Mouse (Mus musculus): ENCODE results near the gene 1700029F12Rik. TPM values are rescaled to one million over a fixed set of nuclear protein-coding genes. Genes with fewer than 3 reads are reported as not detected.
"Not testable (repeated sequence)": the region's sequence is repeated elsewhere in the genome, so short reads cannot be mapped to it uniquely, and the experiment has no call there.

The 1700029F12Rik gene
- polyA plus RNA-seq, 1 experiment from 2014 or later: not detected

GRCm38 (mm10) chr13:97068151-97068550, 34.0 kb upstream of the 1700029F12Rik start:
- H3K9me3 ChIP-seq (ENCODE audit: control insufficient read depth, low read length): 0 out of 2 replicates have a peak, but pooled peaks cover 4% of the 10 kb centered on the region
- no peak overlapping the region for H3K9ac ChIP-seq (ENCODE audit: low read depth, low read length)
- 42% methylated on average over 8 of the region's 8 CpGs for WGBS
- H3K4me2 ChIP-seq (ENCODE audit: low read depth, low read length): no peak overlapping the region
- DNase-seq (ENCODE audit: low spot score) (no peak), ATAC-seq (ENCODE audit: low read depth) (no peak)
- no peak overlapping the region for H3K27ac ChIP-seq (replicated peaks; ENCODE audit: low read depth, low read length)
- H3K4me3 ChIP-seq (ENCODE audit: low read depth, low read length): no peak overlapping the region
- H3K36me3 ChIP-seq (ENCODE audit: control insufficient read depth, insufficient read depth, low read length): no peaks in the 10 kb centered on the region
- H3K4me1 ChIP-seq (ENCODE audit: control insufficient read depth, insufficient read depth, low read length): no peaks in the 10 kb centered on the region
- peaks cover 17% of the 10 kb centered on the region for H3K27me3 ChIP-seq (replicated peaks; ENCODE audit: control insufficient read depth, insufficient read depth, low read length)

GRCm38 (mm10) chr13:97067691-97068090, 33.5 kb upstream of the 1700029F12Rik start:
- Histone ChIP-seq H3K4me2 (ENCODE audit: low read depth, low read length) (no peak overlapping the region), H3K9ac (ENCODE audit: low read depth, low read length) (no peak overlapping the region), H3K27me3 (replicated peaks; ENCODE audit: control insufficient read depth, insufficient read depth, low read length) (peaks cover 12% of the 10 kb centered on the region), H3K36me3 (ENCODE audit: control insufficient read depth, insufficient read depth, low read length) (no peaks in the 10 kb centered on the region), H3K9me3 (ENCODE audit: control insufficient read depth, low read length) (0 out of 2 replicates have a peak, but pooled peaks cover 4% of the 10 kb centered on the region), H3K4me1 (ENCODE audit: control insufficient read depth, insufficient read depth, low read length) (no peaks in the 10 kb centered on the region), H3K4me3 (ENCODE audit: low read depth, low read length) (no peak overlapping the region), H3K27ac (replicated peaks; ENCODE audit: low read depth, low read length) (no peak overlapping the region)
- ATAC-seq (ENCODE audit: low read depth) (no peak), DNase-seq (ENCODE audit: low spot score) (no peak)
- 8% methylated on average over 6 of the region's 6 CpGs for WGBS

- Histone ChIP-seq H3K4me2 (ENCODE audit: low read depth, low read length) (no peak within 1 kb of the TSS), H3K27ac (replicated peaks; ENCODE audit: low read depth, low read length) (no peak within 1 kb of the TSS), H3K4me1 (ENCODE audit: control insufficient read depth, insufficient read depth, low read length) (no peaks in the 10 kb centered on the region), H3K36me3 (ENCODE audit: control insufficient read depth, insufficient read depth, low read length) (no peaks in the 10 kb centered on the region), H3K27me3 (replicated peaks; ENCODE audit: control insufficient read depth, insufficient read depth, low read length) (peaks cover 7% of the 10 kb centered on the region; the same call in 1 of the 2 replicates), H3K4me3 (ENCODE audit: low read depth, low read length) (no peak within 1 kb of the TSS), H3K9ac (ENCODE audit: low read depth, low read length) (no peak within 1 kb of the TSS), H3K9me3 (ENCODE audit: control insufficient read depth, low read length) (0 out of 2 replicates have a peak, but pooled peaks cover 4% of the 10 kb centered on the region)
- no peak for DNase-seq (ENCODE audit: low spot score)
- no peak for ATAC-seq (ENCODE audit: low read depth)
- WGBS: 55% methylated on average over 15 of the region's 15 CpGs
These were observed 32.7 kb upstream of the 1700029F12Rik start, which contains the start of gene Fam169a for GRCm38 (mm10) chr13:97066649-97067550. Gene Fam169a, plus strand, starts transcription at chr13:97067286.

GRCm38 (mm10) chr13:97064844-97065621, 30.9 kb upstream of the 1700029F12Rik start:
- not testable (repeated sequence) for H3K9ac ChIP-seq (ENCODE audit: low read depth, low read length); H3K36me3 ChIP-seq (ENCODE audit: control insufficient read depth, insufficient read depth, low read length); DNase-seq (ENCODE audit: low spot score); H3K4me1 ChIP-seq (ENCODE audit: control insufficient read depth, insufficient read depth, low read length); ATAC-seq (ENCODE audit: low read depth); H3K4me3 ChIP-seq (ENCODE audit: low read depth, low read length); H3K9me3 ChIP-seq (ENCODE audit: control insufficient read depth, low read length); H3K27ac ChIP-seq (replicated peaks; ENCODE audit: low read depth, low read length); H3K4me2 ChIP-seq (ENCODE audit: low read depth, low read length); H3K27me3 ChIP-seq (replicated peaks; ENCODE audit: control insufficient read depth, insufficient read depth, low read length)
- 41% methylated on average over 18 of the region's 18 CpGs for WGBS

DNA sequence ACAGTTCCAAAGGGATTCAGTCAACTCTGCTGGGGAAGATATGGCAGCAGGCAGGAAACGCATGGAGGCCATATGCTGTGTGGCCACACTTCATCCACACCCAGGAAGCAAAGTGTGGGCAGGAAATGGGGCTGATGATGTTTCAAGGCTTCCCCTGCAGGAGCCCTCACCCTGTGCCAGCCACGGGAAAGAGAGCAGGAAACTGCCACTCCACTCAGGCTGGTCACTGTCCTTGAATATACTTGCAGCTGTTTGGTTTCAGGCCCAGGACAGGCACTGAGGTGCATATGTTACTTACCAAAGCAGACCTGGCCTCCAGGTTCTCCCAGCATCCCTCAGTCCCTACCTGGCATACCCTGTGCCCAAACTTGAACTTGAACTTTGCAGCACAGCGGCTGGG, 30.3 kb upstream of the 1700029F12Rik start:
- Histone ChIP-seq H3K9ac (ENCODE audit: low read depth, low read length) (no peak overlapping the region), H3K36me3 (ENCODE audit: control insufficient read depth, insufficient read depth, low read length) (no peaks in the 10 kb centered on the region), H3K27me3 (replicated peaks; ENCODE audit: control insufficient read depth, insufficient read depth, low read length) (0 out of 2 replicates have a peak, but pooled peaks cover 3% of the 10 kb centered on the region), H3K4me1 (ENCODE audit: control insufficient read depth, insufficient read depth, low read length) (no peaks in the 10 kb centered on the region), H3K4me2 (ENCODE audit: low read depth, low read length) (no peak overlapping the region), H3K27ac (replicated peaks; ENCODE audit: low read depth, low read length) (no peak overlapping the region), H3K4me3 (ENCODE audit: low read depth, low read length) (no peak overlapping the region), H3K9me3 (ENCODE audit: control insufficient read depth, low read length) (0 out of 2 replicates have a peak, but pooled peaks cover 4% of the 10 kb centered on the region)
- ATAC-seq (ENCODE audit: low read depth) (no peak), DNase-seq (ENCODE audit: low spot score) (no peak)
- WGBS: 39% methylated on average over 3 of the region's 3 CpGs

- H3K4me2 ChIP-seq (ENCODE audit: low read depth, low read length): no peak overlapping the region
- DNase-seq (ENCODE audit: low spot score): no peak
- ATAC-seq (ENCODE audit: low read depth): no peak
- H3K27me3 ChIP-seq (replicated peaks; ENCODE audit: control insufficient read depth, insufficient read depth, low read length): 0 out of 2 replicates have a peak, but pooled peaks cover 3% of the 10 kb centered on the region
- H3K4me3 ChIP-seq (ENCODE audit: low read depth, low read length): no peak overlapping the region
- H3K9ac ChIP-seq (ENCODE audit: low read depth, low read length): no peak overlapping the region
- no peak overlapping the region for H3K27ac ChIP-seq (replicated peaks; ENCODE audit: low read depth, low read length)
- no peaks in the 10 kb centered on the region for H3K36me3 ChIP-seq (ENCODE audit: control insufficient read depth, insufficient read depth, low read length)
- WGBS: 85% methylated on average over 2 of the region's 2 CpGs
- H3K4me1 ChIP-seq (ENCODE audit: control insufficient read depth, insufficient read depth, low read length): no peaks in the 10 kb centered on the region
- 0 out of 2 replicates have a peak, but pooled peaks cover 4% of the 10 kb centered on the region for H3K9me3 ChIP-seq (ENCODE audit: control insufficient read depth, low read length)
These were observed 29.3 kb upstream of the 1700029F12Rik start for GRCm38 (mm10) chr13:97063431-97063830.

- no peak overlapping the region for H3K4me3 ChIP-seq (ENCODE audit: low read depth, low read length)
- DNase-seq (ENCODE audit: low spot score) (no peak), ATAC-seq (ENCODE audit: low read depth) (no peak)
- H3K4me2 ChIP-seq (ENCODE audit: low read depth, low read length): no peak overlapping the region
- no peak overlapping the region for H3K9ac ChIP-seq (ENCODE audit: low read depth, low read length)
- H3K27me3 ChIP-seq (replicated peaks; ENCODE audit: control insufficient read depth, insufficient read depth, low read length): 0 out of 2 replicates have a peak, but pooled peaks cover 2% of the 10 kb centered on the region
- 91% methylated on average over 3 of the region's 3 CpGs for WGBS
- no peak overlapping the region for H3K27ac ChIP-seq (replicated peaks; ENCODE audit: low read depth, low read length)
- no peaks in the 10 kb centered on the region for H3K36me3 ChIP-seq (ENCODE audit: control insufficient read depth, insufficient read depth, low read length)
- H3K9me3 ChIP-seq (ENCODE audit: control insufficient read depth, low read length): 0 out of 2 replicates have a peak, but pooled peaks cover 4% of the 10 kb centered on the region
- no peaks in the 10 kb centered on the region for H3K4me1 ChIP-seq (ENCODE audit: control insufficient read depth, insufficient read depth, low read length)
These were observed 28.0 kb upstream of the 1700029F12Rik start for GRCm38 (mm10) chr13:97062151-97062550.

GRCm38 (mm10) chr13:97060331-97060730, 26.2 kb upstream of the 1700029F12Rik start:
- no peak overlapping the region for H3K9ac ChIP-seq (ENCODE audit: low read depth, low read length)
- ATAC-seq (ENCODE audit: low read depth) (no peak), DNase-seq (ENCODE audit: low spot score) (no peak)
- H3K4me2 ChIP-seq (ENCODE audit: low read depth, low read length): no peak overlapping the region
- H3K27me3 ChIP-seq (replicated peaks; ENCODE audit: control insufficient read depth, insufficient read depth, low read length): no peaks in the 10 kb centered on the region
- no peaks in the 10 kb centered on the region for H3K4me1 ChIP-seq (ENCODE audit: control insufficient read depth, insufficient read depth, low read length)
- no peaks in the 10 kb centered on the region for H3K36me3 ChIP-seq (ENCODE audit: control insufficient read depth, insufficient read depth, low read length)
- no peaks in the 10 kb centered on the region for H3K9me3 ChIP-seq (ENCODE audit: control insufficient read depth, low read length)
- no peak overlapping the region for H3K27ac ChIP-seq (replicated peaks; ENCODE audit: low read depth, low read length)
- WGBS: 62% methylated on average over 5 of the region's 8 CpGs
- no peak overlapping the region for H3K4me3 ChIP-seq (ENCODE audit: low read depth, low read length)

All from embryonic facial prominence, embryonic 14.5 days (tissue).